Mouse (Mus musculus) embryonic facial prominence, embryonic 11.5 days (tissue): Measurements from ENCODE around the gene Ppm1l. TPM values are rescaled to one million over a fixed set of nuclear protein-coding genes. Genes with fewer than 3 reads are reported as not detected.

Experiments
- ATAC-seq: fragments of 200-750 bp; cut with Nextera tagmentation; replicated peaks from 2 replicates; pipeline ENCODE4 v1.8.0; 2017; ENCODE audit warnings: low read depth; ENCODE audit not compliant: insufficient number of reproducible peaks, low FRiP score, low TSS enrichment
- DNase-seq: peaks from one replicate; pipeline ENCODE4 v3.0.0-alpha.2; 2015; ENCODE audit warnings: low spot score
- H3K27ac ChIP-seq: fragments of 300-500 bp; sonication (generic); replicated peaks from 2 replicates; pipeline ENCODE4 v1.5.1; 2014; ENCODE audit warnings: mild to moderate bottlenecking, low read depth, low read length, control low read depth
- H3K27me3 ChIP-seq: fragments of 300-500 bp; sonication (generic); 2 replicates; pipeline ENCODE4 v1.6.1; 2014; ENCODE audit warnings: mild to moderate bottlenecking, low read length, moderate library complexity, mixed read lengths; ENCODE audit not compliant: control insufficient read depth, insufficient read depth
- H3K36me3 ChIP-seq: fragments of 300-500 bp; sonication (generic); replicated peaks from 2 replicates; pipeline ENCODE4 v1.6.1; 2014; ENCODE audit warnings: low read depth, mild to moderate bottlenecking, low read length, moderate library complexity, mixed read lengths; ENCODE audit not compliant: control insufficient read depth, insufficient read depth
- H3K4me1 ChIP-seq: fragments of 300-500 bp; sonication (generic); 2 replicates; pipeline ENCODE4 v1.6.1; 2014; ENCODE audit warnings: low read length, mixed read lengths; ENCODE audit not compliant: control insufficient read depth, insufficient read depth
- H3K4me2 ChIP-seq: fragments of 300-500 bp; sonication (generic); 2 replicates; pipeline ENCODE4 v1.6.1; 2014; ENCODE audit warnings: low read depth, mild to moderate bottlenecking, control low read depth, low read length, moderate library complexity
- H3K4me3 ChIP-seq: fragments of 300-500 bp; sonication (generic); 2 replicates; pipeline ENCODE4 v1.5.1; 2014; ENCODE audit warnings: low read depth, low read length, control low read depth
- H3K9ac ChIP-seq: fragments of 300-500 bp; sonication (generic); replicated peaks from 2 replicates; pipeline ENCODE4 v1.6.1; 2014; ENCODE audit warnings: mild to moderate bottlenecking, control low read depth, low read length
- H3K9me3 ChIP-seq: fragments of 300-500 bp; sonication (generic); replicated peaks from 2 replicates; pipeline ENCODE4 v1.6.1; 2016; ENCODE audit warnings: mild to moderate bottlenecking, low read length, inconsistent platforms, mixed read lengths; ENCODE audit not compliant: control insufficient read depth
- WGBS: fragments of 180-500 bp; shearing (Covaris S2); extraction: QIAGEN DNeasy Blood & Tissue Kit; methylation state at CpG from one replicate; pipeline ENCODE4 v1.1.7; 2014; 5-methylcytosine and 5-hydroxymethylcytosine counted together
- polyA plus RNA-seq: library from polyadenylated mRNA; unstranded; fragments of >200 nt; fragmentation: Nextera tagmentation; extraction: Ambion mirVana; gene quantifications from 2 replicates; pipeline ENCODE4 v1.2.1, GENCODE M21; 2014

Ppm1l gene
- polyA plus RNA-seq, 1 experiment from 2014 or later: 9.3 TPM

DNA sequence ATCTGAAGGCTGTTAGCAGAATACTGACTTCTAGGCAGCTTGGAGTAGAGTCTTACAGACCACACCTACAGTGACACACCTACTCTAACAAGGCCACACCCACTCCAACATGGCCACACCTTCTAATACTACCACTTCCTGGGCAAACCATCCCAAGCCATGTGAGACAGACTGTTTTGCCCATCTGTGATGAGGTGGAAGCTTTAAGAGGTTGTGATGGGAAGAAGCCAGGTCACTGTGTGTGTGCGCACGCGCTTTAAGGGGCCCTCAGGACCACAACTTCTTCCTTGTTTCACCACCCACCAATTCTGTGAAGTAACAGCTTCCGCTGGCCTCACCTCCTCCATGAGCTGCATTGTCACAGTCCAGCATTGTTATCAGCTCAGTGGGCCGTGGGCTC is 112.7 kb downstream of the Ppm1l start:
- ATAC-seq: no peak
- 93% methylated on average over 5 of the region's 5 CpGs for WGBS

GRCm38 (mm10) chr3:69433580-69433979 is 116.9 kb downstream of the Ppm1l start:
- no peak overlapping the region for H3K27ac ChIP-seq
- no peaks in the 10 kb centered on the region for H3K27me3 ChIP-seq
- H3K4me2 ChIP-seq: no peak overlapping the region
- no peak for ATAC-seq
- H3K9me3 ChIP-seq: no peaks in the 10 kb centered on the region
- no peak for DNase-seq
- 93% methylated on average over 10 of the region's 10 CpGs for WGBS
- H3K9ac ChIP-seq: no peak overlapping the region
- no peaks in the 10 kb centered on the region for H3K4me1 ChIP-seq
- H3K4me3 ChIP-seq: no peak overlapping the region
- no peaks in the 10 kb centered on the region for H3K36me3 ChIP-seq

More for the DNA sequence above, 112.7 kb downstream of the Ppm1l start:
- Histone ChIP-seq H3K9me3 (no peaks in the 10 kb centered on the region), H3K4me2 (no peak overlapping the region), H3K27ac (no peak overlapping the region), H3K27me3 (no peaks in the 10 kb centered on the region), H3K9ac (no peak overlapping the region), H3K4me3 (no peak overlapping the region), H3K4me1 (no peaks in the 10 kb centered on the region), H3K36me3 (no peaks in the 10 kb centered on the region)
- DNase-seq: no peak

DNA sequence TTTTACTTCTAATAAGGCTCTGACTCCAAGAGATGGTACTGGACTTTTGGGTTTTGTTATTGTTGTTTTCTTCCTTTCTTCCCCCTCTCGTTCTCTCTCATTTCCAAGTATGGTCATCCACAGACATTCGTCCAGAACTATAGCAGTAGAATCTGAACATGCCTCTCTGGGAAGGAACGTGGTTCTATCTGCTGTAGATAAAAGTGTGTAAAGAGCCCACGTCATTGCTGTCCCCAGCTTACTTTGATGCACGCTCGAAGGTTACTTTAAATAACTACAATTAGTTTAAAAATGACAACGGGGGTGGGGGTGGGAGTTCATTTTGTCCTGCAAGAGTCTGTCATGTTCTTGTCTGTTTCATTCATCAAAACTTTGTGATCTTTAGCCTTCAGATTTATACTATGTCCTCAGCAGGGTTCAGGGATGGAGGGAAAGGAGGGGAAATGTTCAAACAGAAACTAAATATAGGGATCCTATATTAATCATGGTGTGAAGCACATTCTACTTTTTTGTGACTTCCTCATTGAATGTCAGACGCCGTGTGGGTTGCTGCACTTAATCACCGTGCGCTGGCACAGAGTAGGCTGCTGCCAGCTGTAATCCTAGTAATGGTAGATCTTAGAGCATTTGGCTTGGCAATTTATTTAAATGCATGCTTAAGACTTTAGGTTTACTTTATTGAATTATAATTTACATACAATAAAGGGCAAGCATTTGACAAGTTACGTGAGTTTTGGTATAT is 122.3 kb downstream of the Ppm1l start:
- WGBS: 82% methylated on average over 12 of the region's 12 CpGs
- H3K36me3 ChIP-seq: no peaks in the 10 kb centered on the region
- DNase-seq (no peak), ATAC-seq (no peak)
- no peak overlapping the region for H3K9ac ChIP-seq
- H3K4me1 ChIP-seq: no peaks in the 10 kb centered on the region
- no peak overlapping the region for H3K27ac ChIP-seq
- H3K4me2 ChIP-seq: no peak overlapping the region
- H3K27me3 ChIP-seq: no peaks in the 10 kb centered on the region
- no peaks in the 10 kb centered on the region for H3K9me3 ChIP-seq
- H3K4me3 ChIP-seq: no peak overlapping the region

GRCm38 (mm10) chr3:69440761-69441160 is 124.1 kb downstream of the Ppm1l start:
- 70% methylated on average over 5 of the region's 5 CpGs for WGBS

GRCm38 (mm10) chr3:69446989-69447388 is 130.3 kb downstream of the Ppm1l start:
- Histone ChIP-seq H3K9ac (no peak overlapping the region), H3K9me3 (no peaks in the 10 kb centered on the region), H3K27me3 (no peaks in the 10 kb centered on the region), H3K4me1 (no peaks in the 10 kb centered on the region), H3K36me3 (no peaks in the 10 kb centered on the region), H3K4me3 (no peak overlapping the region), H3K4me2 (no peak overlapping the region), H3K27ac (no peak overlapping the region)
- WGBS: 86% methylated on average over 5 of the region's 5 CpGs
- DNase-seq: no peak
- ATAC-seq: no peak

More at GRCm38 (mm10) chr3:69440761-69441160, 124.1 kb downstream of the Ppm1l start:
- no peak for ATAC-seq
- no peak for DNase-seq
- H3K9me3 ChIP-seq: no peaks in the 10 kb centered on the region
- no peaks in the 10 kb centered on the region for H3K36me3 ChIP-seq
- H3K9ac ChIP-seq: no peak overlapping the region
- no peak overlapping the region for H3K27ac ChIP-seq
- H3K27me3 ChIP-seq: no peaks in the 10 kb centered on the region
- no peaks in the 10 kb centered on the region for H3K4me1 ChIP-seq
- H3K4me2 ChIP-seq: no peak overlapping the region
- H3K4me3 ChIP-seq: no peak overlapping the region

GRCm38 (mm10) chr3:69449041-69449440 is 132.4 kb downstream of the Ppm1l start:
- Histone ChIP-seq H3K27me3 (no peaks in the 10 kb centered on the region), H3K36me3 (no peaks in the 10 kb centered on the region), H3K27ac (no peak overlapping the region), H3K4me1 (no peaks in the 10 kb centered on the region), H3K9me3 (no peaks in the 10 kb centered on the region), H3K4me3 (no peak overlapping the region), H3K4me2 (no peak overlapping the region), H3K9ac (no peak overlapping the region)
- DNase-seq (no peak), ATAC-seq (no peak)
- WGBS: 73% methylated on average over 3 of the region's 3 CpGs

GRCm38 (mm10) chr3:69454330-69454729 is 137.7 kb downstream of the Ppm1l start:
- Histone ChIP-seq H3K9me3 (no peaks in the 10 kb centered on the region), H3K27ac (no peak overlapping the region), H3K36me3 (no peaks in the 10 kb centered on the region), H3K9ac (no peak overlapping the region), H3K4me1 (no peaks in the 10 kb centered on the region), H3K27me3 (no peaks in the 10 kb centered on the region), H3K4me3 (no peak overlapping the region), H3K4me2 (no peak overlapping the region)
- 73% methylated on average over 3 of the region's 3 CpGs for WGBS
- DNase-seq (no peak), ATAC-seq (no peak)

DNA sequence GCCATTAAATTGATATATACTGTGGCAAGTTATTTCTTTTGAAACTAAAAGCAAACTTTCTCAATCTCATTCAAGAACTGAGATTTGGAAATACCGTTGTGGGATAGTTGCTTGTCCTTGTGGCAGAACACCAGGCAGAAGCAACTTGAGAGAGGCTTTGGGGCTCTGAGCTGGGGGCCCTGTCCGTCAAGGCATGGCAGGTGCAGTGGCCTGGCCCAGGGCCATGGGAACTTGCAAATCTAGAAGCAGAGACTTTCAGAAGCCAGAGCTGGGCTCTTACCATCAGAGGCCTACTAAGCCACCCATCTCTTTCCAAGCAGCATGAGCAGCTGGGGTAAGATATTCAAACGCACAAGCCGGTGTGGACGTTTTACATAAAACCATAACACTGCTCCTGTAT is 139.4 kb downstream of the Ppm1l start:
- WGBS: 85% methylated on average over 5 of the region's 5 CpGs

More for the DNA sequence above, 139.4 kb downstream of the Ppm1l start:
- DNase-seq: no peak
- H3K4me1 ChIP-seq: no peaks in the 10 kb centered on the region
- no peak overlapping the region for H3K27ac ChIP-seq
- H3K9me3 ChIP-seq: no peaks in the 10 kb centered on the region
- no peaks in the 10 kb centered on the region for H3K36me3 ChIP-seq
- H3K4me2 ChIP-seq: no peak overlapping the region
- H3K4me3 ChIP-seq: no peak overlapping the region
- H3K9ac ChIP-seq: no peak overlapping the region
- ATAC-seq: no peak
- no peaks in the 10 kb centered on the region for H3K27me3 ChIP-seq
